24 mouse cellular contexts compared by ENCODE assay signal in the genomic region with DNA sequence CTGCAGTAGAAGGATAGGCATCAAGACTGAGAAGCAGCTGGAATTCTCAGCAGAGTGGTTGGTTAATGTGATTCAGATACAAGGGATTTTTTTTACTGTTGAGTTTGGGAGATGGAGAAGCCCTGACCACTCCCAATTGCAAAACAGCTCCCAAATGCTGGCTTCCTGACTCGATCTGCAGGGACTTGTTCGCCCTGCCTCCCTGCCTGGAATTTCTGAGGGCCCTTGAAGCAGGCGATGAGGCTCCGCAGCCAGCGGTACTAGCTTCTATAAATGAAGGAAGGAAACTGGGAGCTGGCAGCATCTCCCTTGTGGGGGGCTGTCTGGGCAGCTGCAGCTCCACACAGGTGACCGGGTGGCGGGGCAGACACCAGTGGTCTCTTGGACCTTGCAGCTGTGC. TPM values are rescaled to one million over a fixed set of nuclear protein-coding genes. Genes with fewer than 3 reads are reported as not detected.
DNase-seq lines count a peak whose midpoint lies in the region; ATAC-seq and TF ChIP-seq lines count a peak whose summit lies in the region.
"Had no signal": no experiment of that assay in that cellular context is flagged by ENCODE, and none has a peak within 500 bp of the region (broad histone marks: within the 10 kb centered on the region; RNA-seq: fewer than 3 reads in every experiment).

No protein-coding gene starts in this region.

- intact Hi-C loops in heart, adult 2 months (cut with DNase I): no loop called here

- WGBS in heart, embryonic 16.5 days: 62% methylated on average over 7 of the region's 7 CpGs
- 45% methylated on average over 7 of the region's 7 CpGs for WGBS in heart, adult 2 months
- WGBS in lung, embryonic 15.5 days: 39% methylated on average over 7 of the region's 7 CpGs
- 70% methylated on average over 7 of the region's 7 CpGs for WGBS in intestine, postnatal 0 days
- WGBS in forebrain, embryonic 13.5 days: 88% methylated on average over 7 of the region's 7 CpGs

- H3K9ac ChIP-seq in heart, embryonic 16.5 days (ENCODE audit: low read length): peak overlapping the region; percentile 10; the same call in 1 of the 2 replicates
- H3K9ac ChIP-seq in heart, adult 2 months (ENCODE audit: low read depth, low read length): no peak overlapping the region
- no peak overlapping the region for H3K9ac ChIP-seq in lung, embryonic 15.5 days
- H3K9ac ChIP-seq in intestine, postnatal 0 days (ENCODE audit: low read depth, low read length): no peak overlapping the region
- no peak overlapping the region for H3K9ac ChIP-seq in forebrain, embryonic 13.5 days
- H3K9ac ChIP-seq: embryonic facial prominence, embryonic 15.5 days; forebrain, postnatal 0 days; hindbrain, embryonic 13.5 days; limb, embryonic 12.5 days; liver, embryonic 14.5 days; neural tube, embryonic 15.5 days; stomach, embryonic 15.5 days had no signal

- no peak for ATAC-seq in heart, embryonic 16.5 days (replicated peaks; ENCODE audit: extremely low read depth, insufficient read depth, low FRiP score)
- ATAC-seq in lung, embryonic 15.5 days (ENCODE audit: borderline replicate concordance, extremely low read depth, low FRiP score, low TSS enrichment): 0 out of 2 replicates have a peak, but pooled peaks have one; percentile 28
- ATAC-seq in intestine, postnatal 0 days: no peak
- ATAC-seq in forebrain, embryonic 13.5 days: no peak
- ATAC-seq: forebrain, postnatal 0 days; midbrain, embryonic 16.5 days had no signal

- H3K27ac ChIP-seq in heart, embryonic 16.5 days (ENCODE audit: low read length): no peak overlapping the region
- H3K27ac ChIP-seq in heart, adult 2 months: no peak overlapping the region
- H3K27ac ChIP-seq in lung, embryonic 15.5 days: peak overlapping the region; percentile 55
- no peak overlapping the region for H3K27ac ChIP-seq in intestine, postnatal 0 days (ENCODE audit: low read depth, low read length)
- H3K27ac ChIP-seq in forebrain, embryonic 13.5 days: no peak overlapping the region
- H3K27ac ChIP-seq: embryonic facial prominence, embryonic 15.5 days; hindbrain, embryonic 13.5 days; limb, embryonic 12.5 days; liver, embryonic 14.5 days; neural tube, embryonic 15.5 days; stomach, embryonic 15.5 days had no signal

- H3K4me1 ChIP-seq in heart, embryonic 16.5 days (ENCODE audit: control insufficient read depth, insufficient read depth, low read length): peaks cover 33% of the 10 kb centered on the region
- peaks cover 5% of the 10 kb centered on the region for H3K4me1 ChIP-seq in heart, adult 2 months (ENCODE audit: control insufficient read depth, insufficient read depth, low read length)
- H3K4me1 ChIP-seq in lung, embryonic 15.5 days: peaks cover 50% of the 10 kb centered on the region
- H3K4me1 ChIP-seq in intestine, postnatal 0 days (replicated peaks; ENCODE audit: control insufficient read depth, insufficient read depth, low read length): peaks cover 12% of the 10 kb centered on the region; the same call in 1 of the 2 replicates
- H3K4me1 ChIP-seq in forebrain, embryonic 13.5 days: peaks cover 5% of the 10 kb centered on the region; the same call in 1 of the 2 replicates

- no peaks in the 10 kb centered on the region for H3K27me3 ChIP-seq in heart, embryonic 16.5 days (ENCODE audit: control insufficient read depth, insufficient read depth, low read length)
- no peaks in the 10 kb centered on the region for H3K27me3 ChIP-seq in heart, adult 2 months (ENCODE audit: control insufficient read depth, insufficient read depth, low read length)
- no peaks in the 10 kb centered on the region for H3K27me3 ChIP-seq in lung, embryonic 15.5 days
- no peaks in the 10 kb centered on the region for H3K27me3 ChIP-seq in intestine, postnatal 0 days (replicated peaks; ENCODE audit: control insufficient read depth, insufficient read depth, low read length)
- H3K27me3 ChIP-seq in forebrain, embryonic 13.5 days: no peaks in the 10 kb centered on the region
- H3K27me3 ChIP-seq: embryonic facial prominence, embryonic 15.5 days; hindbrain, embryonic 13.5 days; limb, embryonic 12.5 days; neural tube, embryonic 15.5 days; stomach, embryonic 15.5 days had no signal

- H3K4me2 ChIP-seq in heart, embryonic 16.5 days (ENCODE audit: low read depth, low read length): no peak overlapping the region
- no peak overlapping the region for H3K4me2 ChIP-seq in lung, embryonic 15.5 days
- H3K4me2 ChIP-seq in intestine, postnatal 0 days (replicated peaks; ENCODE audit: low read depth): no peak overlapping the region
- H3K4me2 ChIP-seq in forebrain, embryonic 13.5 days: no peak overlapping the region
- H3K4me2 ChIP-seq: embryonic facial prominence, embryonic 15.5 days; hindbrain, embryonic 13.5 days; limb, embryonic 12.5 days; neural tube, embryonic 15.5 days; stomach, embryonic 15.5 days had no signal

- no peak for TF ChIP-seq POLR2A in heart, adult 2 months (IDR thresholded peaks at IDR 0.05; ENCODE audit: insufficient read depth, low read depth, low read length)

- no peaks in the 10 kb centered on the region for H3K9me3 ChIP-seq in heart, embryonic 16.5 days (replicated peaks; ENCODE audit: control insufficient read depth, low read length)
- no peaks in the 10 kb centered on the region for H3K9me3 ChIP-seq in lung, embryonic 15.5 days
- no peaks in the 10 kb centered on the region for H3K9me3 ChIP-seq in intestine, postnatal 0 days (ENCODE audit: control insufficient read depth)
- no peaks in the 10 kb centered on the region for H3K9me3 ChIP-seq in forebrain, embryonic 13.5 days (replicated peaks)
- H3K9me3 ChIP-seq: embryonic facial prominence, embryonic 15.5 days; hindbrain, embryonic 13.5 days; limb, embryonic 12.5 days; neural tube, embryonic 15.5 days; stomach, embryonic 15.5 days had no signal

- no peak for TF ChIP-seq EP300 in heart, adult 2 months (IDR thresholded peaks at IDR 0.05; ENCODE audit: insufficient read depth, low read depth, low read length)

- H3K79me2 ChIP-seq in heart, adult 2 months (replicated peaks; ENCODE audit: control insufficient read depth, insufficient read depth, low read length): no peaks in the 10 kb centered on the region

- no peak for DNase-seq in heart, adult 2 months
- DNase-seq in urinary bladder, postnatal 36 days (ENCODE audit: low spot score in 2 of 2): peak; percentile 10 to 36
- no peak for DNase-seq in urinary bladder, postnatal 10 days (ENCODE audit: low spot score)
- no peak for DNase-seq in frontal cortex, postnatal 36 days (ENCODE audit: low spot score in 2 of 2)
- DNase-seq: adrenal gland, adult 8-10 months; B cell, adult 2 months; cerebellum, adult 9-10 months; forebrain, postnatal 0 days; heart, adult 18-20 months; kidney, postnatal 4 days; layer of hippocampus, adult 9-11 months; right cerebral cortex, postnatal 25 days; thymus, adult 2 months had no signal

- H3K36me3 ChIP-seq in heart, embryonic 16.5 days (ENCODE audit: control insufficient read depth, insufficient read depth): peaks cover 16% of the 10 kb centered on the region
- H3K36me3 ChIP-seq in heart, adult 2 months (ENCODE audit: control insufficient read depth, insufficient read depth, low read length): no peaks in the 10 kb centered on the region
- peaks cover 41% of the 10 kb centered on the region for H3K36me3 ChIP-seq in lung, embryonic 15.5 days
- peaks cover 25% of the 10 kb centered on the region for H3K36me3 ChIP-seq in intestine, postnatal 0 days (ENCODE audit: control insufficient read depth, insufficient read depth)
- H3K36me3 ChIP-seq in forebrain, embryonic 13.5 days (ENCODE audit: poor library complexity, severe bottlenecking): peaks cover 43% of the 10 kb centered on the region
- H3K36me3 ChIP-seq: neural tube, embryonic 15.5 days had no signal

- TF ChIP-seq CTCF in heart, adult 2 months (IDR thresholded peaks at IDR 0.05): no peak
- TF ChIP-seq CTCF in intestine, postnatal 0 days (IDR thresholded peaks at IDR 0.05; ENCODE audit: low read depth): no peak

- H3K4me3 ChIP-seq in heart, embryonic 16.5 days (ENCODE audit: low read length): no peak overlapping the region
- no peak overlapping the region for H3K4me3 ChIP-seq in heart, adult 2 months
- no peak overlapping the region for H3K4me3 ChIP-seq in lung, embryonic 15.5 days
- H3K4me3 ChIP-seq in intestine, postnatal 0 days (ENCODE audit: low read depth, low read length): no peak overlapping the region
- no peak overlapping the region for H3K4me3 ChIP-seq in forebrain, embryonic 13.5 days
- H3K4me3 ChIP-seq: embryonic facial prominence, embryonic 15.5 days; hindbrain, embryonic 13.5 days; limb, embryonic 12.5 days; neural tube, embryonic 15.5 days; stomach, embryonic 15.5 days had no signal

RNA-seq across cellular contexts. Expression of a gene that starts 10.5 kb away (rescaled TPM):
- polyA plus RNA-seq in heart, embryonic 16.5 days (2015; fragmentation: Nextera tagmentation; extraction: Ambion mirVana): 58.2 and 61.4 TPM in 2 replicates
- under 1 TPM; 0.59 to 0.78 TPM for total RNA-seq in heart, adult 2 months (2021)
- polyA plus RNA-seq in heart, adult 2 months (2012; rRNA removed): 0.27 and 0.53 TPM in 2 replicates
- 66.0 and 71.8 TPM in 2 replicates for polyA plus RNA-seq in lung, embryonic 15.5 days (2015; fragmentation: Nextera tagmentation; extraction: Ambion mirVana)
- polyA plus RNA-seq in intestine, postnatal 0 days (2015; fragmentation: Nextera tagmentation; extraction: Ambion mirVana): 15.0 and 15.4 TPM in 2 replicates
- 38.7 and 39.9 TPM in 2 replicates for polyA plus RNA-seq in forebrain, embryonic 13.5 days (2015; fragmentation: Nextera tagmentation; extraction: Ambion mirVana)

RNA-seq across cellular contexts. Expression of a gene that starts 16.3 kb away (rescaled TPM):
- polyA plus RNA-seq in heart, embryonic 16.5 days (2015; fragmentation: Nextera tagmentation; extraction: Ambion mirVana): 14.4 and 15.5 TPM in 2 replicates
- 10 to 100 TPM; 15.2 to 17.5 TPM for total RNA-seq in heart, adult 2 months (2021)
- 21.6 and 21.9 TPM in 2 replicates for polyA plus RNA-seq in heart, adult 2 months (2012; rRNA removed)
- 14.1 and 15.7 TPM in 2 replicates for polyA plus RNA-seq in lung, embryonic 15.5 days (2015; fragmentation: Nextera tagmentation; extraction: Ambion mirVana)
- polyA plus RNA-seq in intestine, postnatal 0 days (2015; fragmentation: Nextera tagmentation; extraction: Ambion mirVana): 7.0 and 7.5 TPM in 2 replicates
- 16.2 and 19.5 TPM in 2 replicates for polyA plus RNA-seq in forebrain, embryonic 13.5 days (2015; fragmentation: Nextera tagmentation; extraction: Ambion mirVana)

Comparison
In these comparisons a context has a peak if more than half of its experiments do, and no peak if none do; other contexts are left out.
1. DNase-seq: peak in urinary bladder, postnatal 36 days (2 of 2); none in heart, adult 2 months (0 of 2), urinary bladder, postnatal 10 days (single experiment) and frontal cortex, postnatal 36 days (0 of 2).
2. RNA of a gene that starts 10.5 kb away (polyA plus RNA-seq): 66.0 to 71.8 TPM in lung, embryonic 15.5 days, 58.2 to 61.4 TPM in heart, embryonic 16.5 days, 38.7 to 39.9 TPM in forebrain, embryonic 13.5 days and 15.0 to 15.4 TPM in intestine, postnatal 0 days; 0.27 to 0.53 TPM in heart, adult 2 months; every median in the first group is over 10 times any median in the second.